Mouse (Mus musculus): Measurements from ENCODE around the gene Npm3. TPM values are rescaled to one million over a fixed set of nuclear protein-coding genes. Genes with fewer than 3 reads are reported as not detected.

The Npm3 gene
- polyA plus RNA-seq, 1 experiment from 2014 or later: 13.1 TPM

GRCm38 (mm10) chr19:45737846-45738484 lies 11.4 kb downstream of the Npm3 start:
- H3K27ac ChIP-seq (ENCODE audit: low read length): no peak overlapping the region
- WGBS: 79% methylated on average over 10 of the region's 10 CpGs
- H3K4me3 ChIP-seq (ENCODE audit: low read length): no peak overlapping the region
- ATAC-seq: no peak
- H3K27me3 ChIP-seq (replicated peaks; ENCODE audit: control insufficient read depth, insufficient read depth, low read length): peaks cover 61% of the 10 kb centered on the region
- no peak overlapping the region for H3K4me2 ChIP-seq (ENCODE audit: low read depth, low read length)
- H3K9me3 ChIP-seq (ENCODE audit: control insufficient read depth, low read length): no peaks in the 10 kb centered on the region
- no peak overlapping the region for H3K9ac ChIP-seq (ENCODE audit: low read depth, low read length)
- H3K36me3 ChIP-seq (ENCODE audit: control insufficient read depth, insufficient read depth, low read length): no peaks in the 10 kb centered on the region
- H3K4me1 ChIP-seq (ENCODE audit: control insufficient read depth, insufficient read depth, low read length): peaks cover 24% of the 10 kb centered on the region

DNA sequence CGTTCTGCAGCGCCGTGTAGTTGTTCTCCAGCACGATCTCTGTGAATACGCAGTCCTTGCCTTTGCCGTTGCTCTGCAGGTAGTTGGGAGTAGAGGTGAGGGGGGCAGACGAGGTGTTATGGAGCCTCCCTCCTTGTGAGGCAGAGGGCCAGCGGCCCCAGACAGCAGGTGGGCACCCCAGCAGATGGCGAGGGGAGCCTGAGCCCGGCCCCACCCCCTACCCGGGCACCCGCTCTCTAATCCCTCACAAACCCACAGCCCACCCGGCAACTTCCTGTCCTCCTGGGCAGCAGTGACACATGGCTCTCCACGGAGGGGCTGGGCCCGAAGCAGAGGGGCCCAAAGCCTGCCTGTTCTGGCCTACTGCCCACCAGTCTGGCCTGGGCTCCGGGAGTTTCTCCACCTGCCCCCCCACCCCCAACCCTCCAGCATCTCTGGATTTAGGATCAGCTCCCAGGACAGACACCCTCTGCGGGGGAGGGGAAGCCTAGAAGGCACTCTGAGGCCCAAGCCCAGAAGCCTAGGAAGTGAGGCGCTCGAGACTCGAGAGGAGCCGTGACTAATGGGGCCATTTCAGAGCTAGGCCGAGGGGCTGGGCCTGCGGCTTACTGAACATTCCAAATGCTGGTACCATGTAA lies 12.1 kb downstream of the Npm3 start:
- Histone ChIP-seq H3K4me3 (ENCODE audit: low read length) (peak overlapping the region; percentile 27), H3K27ac (ENCODE audit: low read length) (no peak overlapping the region), H3K9ac (ENCODE audit: low read depth, low read length) (peak overlapping the region; percentile 9; the same call in 1 of the 2 replicates), H3K9me3 (ENCODE audit: control insufficient read depth, low read length) (no peaks in the 10 kb centered on the region), H3K36me3 (ENCODE audit: control insufficient read depth, insufficient read depth, low read length) (no peaks in the 10 kb centered on the region), H3K27me3 (replicated peaks; ENCODE audit: control insufficient read depth, insufficient read depth, low read length) (peaks cover 60% of the 10 kb centered on the region), H3K4me1 (ENCODE audit: control insufficient read depth, insufficient read depth, low read length) (peaks cover 18% of the 10 kb centered on the region), H3K4me2 (ENCODE audit: low read depth, low read length) (peak overlapping the region; percentile 52)
- WGBS: 24% methylated on average over 23 of the region's 23 CpGs
- ATAC-seq: no peak; the same call in 1 of the 2 replicates

GRCm38 (mm10) chr19:45736855-45737207 lies 12.6 kb downstream of the Npm3 start:
- Histone ChIP-seq H3K9ac (ENCODE audit: low read depth, low read length) (peak overlapping the region; percentile 9; the same call in 1 of the 2 replicates), H3K27me3 (replicated peaks; ENCODE audit: control insufficient read depth, insufficient read depth, low read length) (peaks cover 55% of the 10 kb centered on the region), H3K36me3 (ENCODE audit: control insufficient read depth, insufficient read depth, low read length) (no peaks in the 10 kb centered on the region), H3K9me3 (ENCODE audit: control insufficient read depth, low read length) (no peaks in the 10 kb centered on the region), H3K4me1 (ENCODE audit: control insufficient read depth, insufficient read depth, low read length) (peaks cover 13% of the 10 kb centered on the region), H3K4me3 (ENCODE audit: low read length) (peak overlapping the region; percentile 27), H3K4me2 (ENCODE audit: low read depth, low read length) (peak overlapping the region; percentile 52), H3K27ac (ENCODE audit: low read length) (no peak overlapping the region)
- ATAC-seq: peak; percentile 92
- 2% methylated on average over 28 of the region's 28 CpGs for WGBS

GRCm38 (mm10) chr19:45736241-45736640 lies 13.2 kb downstream of the Npm3 start:
- Histone ChIP-seq H3K4me2 (ENCODE audit: low read depth, low read length) (no peak overlapping the region), H3K4me3 (ENCODE audit: low read length) (no peak overlapping the region), H3K27ac (ENCODE audit: low read length) (no peak overlapping the region), H3K27me3 (replicated peaks; ENCODE audit: control insufficient read depth, insufficient read depth, low read length) (peaks cover 49% of the 10 kb centered on the region), H3K4me1 (ENCODE audit: control insufficient read depth, insufficient read depth, low read length) (peaks cover 10% of the 10 kb centered on the region), H3K9me3 (ENCODE audit: control insufficient read depth, low read length) (no peaks in the 10 kb centered on the region), H3K9ac (ENCODE audit: low read depth, low read length) (no peak overlapping the region), H3K36me3 (ENCODE audit: control insufficient read depth, insufficient read depth, low read length) (no peaks in the 10 kb centered on the region)
- no peak for ATAC-seq
- WGBS: 38% methylated on average over 1 of the region's 1 CpGs

- whole genome bisulfite sequencing: 32% methylated on average over 7 of the region's 7 CpGs
- Histone ChIP-seq H3K27ac (ENCODE audit: low read length) (no peak overlapping the region), H3K9me3 (ENCODE audit: control insufficient read depth, low read length) (no peaks in the 10 kb centered on the region), H3K27me3 (replicated peaks; ENCODE audit: control insufficient read depth, insufficient read depth, low read length) (peaks cover 44% of the 10 kb centered on the region), H3K4me3 (ENCODE audit: low read length) (no peak overlapping the region), H3K9ac (ENCODE audit: low read depth, low read length) (no peak overlapping the region), H3K36me3 (ENCODE audit: control insufficient read depth, insufficient read depth, low read length) (no peaks in the 10 kb centered on the region), H3K4me2 (ENCODE audit: low read depth, low read length) (no peak overlapping the region), H3K4me1 (ENCODE audit: control insufficient read depth, insufficient read depth, low read length) (peaks cover 10% of the 10 kb centered on the region)
- ATAC-seq: no peak
These were observed 14.6 kb downstream of the Npm3 start for GRCm38 (mm10) chr19:45734762-45735161.

DNA sequence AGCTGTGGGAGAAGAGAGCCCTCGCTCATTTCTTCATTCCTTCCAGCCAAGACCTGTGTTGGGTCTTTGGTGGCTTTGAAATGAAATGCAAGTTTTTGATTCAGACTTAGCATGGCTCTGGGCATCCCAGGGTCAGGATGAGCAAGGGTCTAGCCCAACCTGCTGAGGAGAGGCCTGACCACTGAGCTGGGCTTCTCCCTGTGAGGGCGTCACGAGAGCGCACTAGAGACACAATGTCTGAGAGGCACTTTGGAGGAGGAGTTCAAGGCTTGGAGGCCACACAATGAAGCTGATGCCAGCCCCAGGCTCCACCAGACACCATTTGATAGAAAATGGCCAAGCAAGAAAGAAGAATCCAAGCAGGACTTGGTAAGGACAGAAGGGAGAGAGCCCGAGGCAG lies 15.2 kb downstream of the Npm3 start:
- no peak for ATAC-seq
- no peak overlapping the region for H3K9ac ChIP-seq (ENCODE audit: low read depth, low read length)
- no peak overlapping the region for H3K4me2 ChIP-seq (ENCODE audit: low read depth, low read length)
- 70% methylated on average over 5 of the region's 5 CpGs for WGBS
- H3K36me3 ChIP-seq (ENCODE audit: control insufficient read depth, insufficient read depth, low read length): no peaks in the 10 kb centered on the region
- no peak overlapping the region for H3K4me3 ChIP-seq (ENCODE audit: low read length)
- peaks cover 10% of the 10 kb centered on the region for H3K4me1 ChIP-seq (ENCODE audit: control insufficient read depth, insufficient read depth, low read length)
- H3K9me3 ChIP-seq (ENCODE audit: control insufficient read depth, low read length): no peaks in the 10 kb centered on the region
- peaks cover 39% of the 10 kb centered on the region for H3K27me3 ChIP-seq (replicated peaks; ENCODE audit: control insufficient read depth, insufficient read depth, low read length)
- no peak overlapping the region for H3K27ac ChIP-seq (ENCODE audit: low read length)

DNA sequence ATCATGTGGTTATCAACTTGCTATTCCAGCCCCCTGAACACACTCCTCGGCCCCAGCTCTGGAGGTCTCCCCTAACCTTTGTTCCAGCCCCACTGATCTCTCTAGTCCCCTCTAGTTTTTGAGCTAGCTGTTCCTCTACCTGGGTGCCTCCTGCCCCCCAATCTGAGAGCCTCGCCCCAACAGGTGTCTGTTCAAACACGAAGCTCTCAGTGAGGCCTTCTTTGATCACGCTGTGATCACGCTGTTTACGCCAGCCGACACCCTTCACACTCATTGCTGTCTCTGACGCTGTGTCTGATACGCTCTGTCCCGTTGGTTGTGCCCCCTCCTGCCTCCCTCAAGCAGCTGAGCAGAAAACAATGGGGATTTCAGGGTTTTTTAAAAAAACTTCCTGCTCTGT lies 15.8 kb downstream of the Npm3 start:
- Histone ChIP-seq H3K27ac (ENCODE audit: low read length) (no peak overlapping the region), H3K9me3 (ENCODE audit: control insufficient read depth, low read length) (no peaks in the 10 kb centered on the region), H3K9ac (ENCODE audit: low read depth, low read length) (no peak overlapping the region), H3K27me3 (replicated peaks; ENCODE audit: control insufficient read depth, insufficient read depth, low read length) (peaks cover 32% of the 10 kb centered on the region), H3K4me3 (ENCODE audit: low read length) (no peak overlapping the region), H3K4me2 (ENCODE audit: low read depth, low read length) (no peak overlapping the region), H3K4me1 (ENCODE audit: control insufficient read depth, insufficient read depth, low read length) (peaks cover 10% of the 10 kb centered on the region), H3K36me3 (ENCODE audit: control insufficient read depth, insufficient read depth, low read length) (no peaks in the 10 kb centered on the region)
- 23% methylated on average over 10 of the region's 10 CpGs for WGBS
- no peak for ATAC-seq

DNA sequence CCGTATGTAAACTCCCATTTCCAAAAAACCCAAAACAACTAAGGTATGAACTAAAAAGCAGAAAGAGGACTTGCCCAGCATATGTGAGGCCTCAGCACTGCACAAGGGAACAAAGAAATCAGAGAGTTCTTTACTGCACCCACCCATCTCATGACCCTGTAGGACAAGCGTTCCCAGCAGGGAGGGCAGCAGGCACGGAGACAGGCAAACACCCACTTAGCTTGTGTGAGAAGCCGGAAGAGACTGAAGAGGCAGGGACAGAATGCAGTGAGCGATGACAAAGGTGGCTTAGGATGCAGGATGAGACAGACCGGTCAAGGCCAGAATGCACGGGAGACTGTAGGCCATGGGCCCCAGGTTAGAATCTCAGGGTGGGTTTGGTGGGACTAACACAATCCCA lies 17.7 kb downstream of the Npm3 start:
- H3K4me2 ChIP-seq (ENCODE audit: low read depth, low read length): no peak overlapping the region
- H3K4me1 ChIP-seq (ENCODE audit: control insufficient read depth, insufficient read depth, low read length): peaks cover 3% of the 10 kb centered on the region; the same call in 1 of the 2 replicates
- WGBS: 84% methylated on average over 7 of the region's 7 CpGs
- H3K9me3 ChIP-seq (ENCODE audit: control insufficient read depth, low read length): no peaks in the 10 kb centered on the region
- no peak overlapping the region for H3K4me3 ChIP-seq (ENCODE audit: low read length)
- H3K27me3 ChIP-seq (replicated peaks; ENCODE audit: control insufficient read depth, insufficient read depth, low read length): peaks cover 18% of the 10 kb centered on the region
- no peak overlapping the region for H3K27ac ChIP-seq (ENCODE audit: low read length)
- H3K36me3 ChIP-seq (ENCODE audit: control insufficient read depth, insufficient read depth, low read length): no peaks in the 10 kb centered on the region
- no peak for ATAC-seq
- H3K9ac ChIP-seq (ENCODE audit: low read depth, low read length): no peak overlapping the region

DNA sequence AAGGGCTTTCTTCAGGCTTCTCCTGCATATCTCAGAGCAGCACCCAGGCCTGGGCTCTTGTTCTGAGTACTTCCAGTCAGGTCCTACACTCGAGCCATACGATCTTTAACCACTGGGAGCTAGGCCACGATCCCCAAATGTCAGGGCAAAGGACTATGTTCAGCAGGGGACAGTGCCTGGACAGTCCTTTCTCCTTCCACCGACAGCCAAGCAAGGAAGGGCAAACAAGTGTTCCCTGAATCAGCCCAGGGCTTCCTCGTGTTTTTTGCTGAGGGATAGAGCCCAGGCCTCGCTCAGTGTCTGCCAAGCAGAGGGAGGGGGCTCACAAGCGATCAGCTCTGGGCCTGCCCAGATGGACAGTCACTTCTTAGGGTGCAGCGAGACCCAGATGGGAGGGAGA lies 19.3 kb downstream of the Npm3 start:
- peaks cover 15% of the 10 kb centered on the region for H3K27me3 ChIP-seq (replicated peaks; ENCODE audit: control insufficient read depth, insufficient read depth, low read length)
- H3K4me3 ChIP-seq (ENCODE audit: low read length): no peak overlapping the region
- peaks cover 3% of the 10 kb centered on the region; the same call in 1 of the 2 replicates for H3K4me1 ChIP-seq (ENCODE audit: control insufficient read depth, insufficient read depth, low read length)
- no peaks in the 10 kb centered on the region for H3K36me3 ChIP-seq (ENCODE audit: control insufficient read depth, insufficient read depth, low read length)
- no peak overlapping the region for H3K27ac ChIP-seq (ENCODE audit: low read length)
- 86% methylated on average over 8 of the region's 8 CpGs for WGBS
- no peak overlapping the region for H3K4me2 ChIP-seq (ENCODE audit: low read depth, low read length)
- no peaks in the 10 kb centered on the region for H3K9me3 ChIP-seq (ENCODE audit: control insufficient read depth, low read length)
- no peak for ATAC-seq
- no peak overlapping the region for H3K9ac ChIP-seq (ENCODE audit: low read depth, low read length)

Measured in intestine, embryonic 16.5 days (tissue).